Mouse (Mus musculus): ENCODE results near the gene Esr1. TPM values are rescaled to one million over a fixed set of nuclear protein-coding genes. Genes with fewer than 3 reads are reported as not detected.

The Esr1 gene
- polyA plus RNA-seq (2015; fragmentation: Nextera tagmentation; extraction: Ambion mirVana) = 0.10 and 0.12 TPM in 2 replicates

GRCm38 (mm10) chr10:4611386-4612155 lies at the start of gene Esr1:
TSS of gene Esr1 (plus strand) at chr10:4611593.
- H3K36me3 ChIP-seq = no peaks in the 10 kb centered on the region

DNA sequence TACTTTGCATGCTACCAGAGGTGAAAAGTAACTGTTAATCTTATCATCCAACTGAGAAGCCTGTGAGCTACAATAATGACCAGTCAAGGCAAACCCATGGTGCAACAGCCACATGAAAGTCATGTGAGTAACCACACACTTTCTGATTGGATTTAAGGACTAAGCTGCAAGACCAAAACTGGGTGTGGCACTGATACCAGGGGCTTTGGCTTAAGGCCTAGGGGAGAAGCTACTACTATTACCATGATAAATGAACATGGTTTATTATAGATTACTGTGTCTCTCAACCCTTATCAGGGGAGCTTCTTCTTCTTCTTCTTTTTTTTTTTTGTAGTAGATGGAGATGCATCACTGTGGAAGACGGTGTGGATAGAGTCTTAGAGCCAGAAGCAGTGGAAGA lies 46.2 kb upstream of the Esr1 start:
- WGBS = 94% methylated on average over 1 of the region's 1 CpGs
- ATAC-seq = no peak
- no peak overlapping the region for H3K4me2 ChIP-seq (replicated peaks)
- H3K4me1 ChIP-seq (replicated peaks) = no peaks in the 10 kb centered on the region
- no peak overlapping the region for H3K27ac ChIP-seq
- no peak overlapping the region for H3K4me3 ChIP-seq (replicated peaks)
- H3K27me3 ChIP-seq = no peaks in the 10 kb centered on the region
- no peak overlapping the region for H3K9ac ChIP-seq (replicated peaks)
- H3K36me3 ChIP-seq = no peaks in the 10 kb centered on the region
- no peaks in the 10 kb centered on the region for H3K9me3 ChIP-seq

More at GRCm38 (mm10) chr10:4611386-4612155, at the start of gene Esr1:
- Histone ChIP-seq H3K4me2 (replicated peaks) (no peak within 1 kb of the TSS), H3K27me3 (no peaks in the 10 kb centered on the region), H3K4me3 (replicated peaks) (no peak within 1 kb of the TSS), H3K27ac (no peak within 1 kb of the TSS), H3K9ac (replicated peaks) (no peak within 1 kb of the TSS), H3K4me1 (replicated peaks) (no peaks in the 10 kb centered on the region), H3K9me3 (no peaks in the 10 kb centered on the region)
- ATAC-seq = no peak
- 51% methylated on average over 13 of the region's 13 CpGs for WGBS

GRCm38 (mm10) chr10:4570778-4571177 lies 40.6 kb upstream of the Esr1 start:
- H3K4me3 ChIP-seq (replicated peaks) = no peak overlapping the region
- H3K9me3 ChIP-seq = no peaks in the 10 kb centered on the region
- H3K4me2 ChIP-seq (replicated peaks) = no peak overlapping the region
- no peaks in the 10 kb centered on the region for H3K36me3 ChIP-seq
- H3K9ac ChIP-seq (replicated peaks) = no peak overlapping the region
- H3K27me3 ChIP-seq = no peaks in the 10 kb centered on the region
- 82% methylated on average over 4 of the region's 4 CpGs for WGBS
- no peak for ATAC-seq
- no peaks in the 10 kb centered on the region for H3K4me1 ChIP-seq (replicated peaks)
- no peak overlapping the region for H3K27ac ChIP-seq

DNA sequence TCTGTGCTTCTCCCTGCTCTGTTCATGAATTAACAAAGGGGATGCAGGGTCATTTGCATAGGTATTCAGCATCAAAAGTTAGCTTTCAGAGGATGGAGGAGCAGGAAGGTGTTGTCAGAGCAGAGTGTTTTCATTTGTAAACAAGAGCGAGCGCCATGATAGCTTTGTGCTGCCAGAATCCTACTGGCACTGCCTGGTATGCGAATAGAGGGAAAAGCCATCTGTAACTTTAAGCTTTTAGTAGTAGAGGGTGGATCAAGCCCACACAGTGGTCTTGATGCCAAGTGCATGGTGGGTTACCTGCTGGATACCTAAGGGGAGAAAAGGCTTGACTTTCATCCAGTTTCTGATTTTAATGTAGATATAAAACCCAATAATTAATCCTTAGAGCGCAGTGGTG lies 40.1 kb upstream of the Esr1 start:
- Histone ChIP-seq H3K4me2 (replicated peaks) (no peak overlapping the region), H3K9ac (replicated peaks) (no peak overlapping the region), H3K27ac (no peak overlapping the region), H3K9me3 (no peaks in the 10 kb centered on the region), H3K27me3 (no peaks in the 10 kb centered on the region), H3K4me3 (replicated peaks) (no peak overlapping the region), H3K36me3 (no peaks in the 10 kb centered on the region), H3K4me1 (replicated peaks) (no peaks in the 10 kb centered on the region)
- 68% methylated on average over 4 of the region's 4 CpGs for WGBS
- no peak for ATAC-seq

DNA sequence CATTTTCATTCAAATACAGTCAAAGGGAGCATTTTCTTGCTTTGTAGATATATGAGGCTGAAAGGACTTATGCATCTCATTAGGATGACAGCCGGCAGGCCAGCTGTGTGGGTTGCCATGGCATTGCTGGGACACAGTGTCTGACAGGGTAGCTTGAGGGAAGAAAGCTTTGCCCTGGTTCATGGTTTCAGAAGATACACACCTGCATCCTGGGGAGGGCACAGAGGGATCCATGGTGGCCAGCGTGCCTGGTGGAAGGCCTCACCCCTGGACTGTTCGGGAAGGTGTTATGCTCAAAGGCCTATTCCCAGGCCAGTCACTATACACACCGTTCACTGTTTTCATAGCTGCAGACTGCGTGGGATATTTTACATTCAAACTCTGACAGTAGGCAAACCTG lies 29.5 kb upstream of the Esr1 start:
- peaks cover 4% of the 10 kb centered on the region; the same call in 1 of the 2 replicates for H3K4me1 ChIP-seq (replicated peaks)
- WGBS = 67% methylated on average over 5 of the region's 5 CpGs
- H3K27ac ChIP-seq = no peak overlapping the region
- no peak overlapping the region for H3K4me3 ChIP-seq (replicated peaks)
- H3K27me3 ChIP-seq = no peaks in the 10 kb centered on the region
- H3K4me2 ChIP-seq (replicated peaks) = no peak overlapping the region
- H3K36me3 ChIP-seq = no peaks in the 10 kb centered on the region
- H3K9ac ChIP-seq (replicated peaks) = no peak overlapping the region
- no peaks in the 10 kb centered on the region for H3K9me3 ChIP-seq
- peak; percentile 92 for ATAC-seq

DNA sequence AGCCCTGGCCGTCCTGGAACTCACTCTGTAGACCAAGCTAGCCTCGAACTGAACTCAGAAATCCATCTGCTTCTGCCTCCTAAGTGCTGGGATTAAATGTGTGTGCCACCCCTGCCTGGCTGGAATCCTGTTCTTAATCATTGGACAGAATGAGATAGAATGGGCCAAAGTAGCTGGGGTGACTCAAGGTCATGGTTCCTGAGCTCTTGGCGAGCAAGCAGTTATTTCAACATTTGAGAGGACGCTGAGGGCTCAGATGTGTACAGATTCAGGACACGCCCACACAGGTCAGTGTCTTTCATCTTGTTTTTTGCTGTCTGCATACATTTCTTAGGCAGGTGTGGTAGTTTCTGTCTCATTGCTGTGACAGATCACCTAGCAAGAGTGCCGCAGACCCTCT lies 24.7 kb upstream of the Esr1 start:
- ATAC-seq = no peak
- no peak overlapping the region for H3K9ac ChIP-seq (replicated peaks)
- H3K4me1 ChIP-seq (replicated peaks) = peaks cover 4% of the 10 kb centered on the region; the same call in 1 of the 2 replicates
- no peaks in the 10 kb centered on the region for H3K36me3 ChIP-seq
- H3K4me2 ChIP-seq (replicated peaks) = no peak overlapping the region
- H3K4me3 ChIP-seq (replicated peaks) = no peak overlapping the region
- 86% methylated on average over 6 of the region's 6 CpGs for WGBS
- H3K9me3 ChIP-seq = no peaks in the 10 kb centered on the region
- no peak overlapping the region for H3K27ac ChIP-seq
- H3K27me3 ChIP-seq = no peaks in the 10 kb centered on the region

DNA sequence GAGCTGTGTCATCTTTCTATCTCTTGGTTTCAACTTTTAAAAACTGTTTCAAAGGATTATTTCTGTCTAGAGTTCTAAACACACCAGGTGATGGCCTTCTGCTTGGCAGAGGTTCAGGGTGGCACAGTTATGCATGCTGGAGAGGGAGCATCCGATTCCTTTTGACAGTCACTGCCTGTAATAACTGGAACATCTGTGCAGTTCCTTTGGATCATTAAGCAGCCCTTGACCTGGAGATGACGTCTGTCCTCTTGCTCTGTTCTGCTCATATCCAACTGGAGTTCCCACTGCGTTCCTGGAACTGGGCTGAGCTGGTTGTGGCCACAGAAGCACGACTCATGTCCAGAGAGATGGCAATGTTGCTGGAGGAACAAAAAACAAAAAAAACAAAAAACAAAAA lies 21.8 kb upstream of the Esr1 start:
- WGBS = 82% methylated on average over 4 of the region's 4 CpGs
- Histone ChIP-seq H3K4me1 (replicated peaks) (no peaks in the 10 kb centered on the region), H3K36me3 (no peaks in the 10 kb centered on the region), H3K9ac (replicated peaks) (no peak overlapping the region), H3K9me3 (no peaks in the 10 kb centered on the region), H3K27me3 (no peaks in the 10 kb centered on the region), H3K4me3 (replicated peaks) (no peak overlapping the region), H3K4me2 (replicated peaks) (no peak overlapping the region), H3K27ac (no peak overlapping the region)
- no peak for ATAC-seq

- no peak overlapping the region for H3K4me3 ChIP-seq (replicated peaks)
- no peaks in the 10 kb centered on the region for H3K4me1 ChIP-seq (replicated peaks)
- H3K27me3 ChIP-seq = no peaks in the 10 kb centered on the region
- H3K9ac ChIP-seq (replicated peaks) = no peak overlapping the region
- no peaks in the 10 kb centered on the region for H3K9me3 ChIP-seq
- H3K36me3 ChIP-seq = no peaks in the 10 kb centered on the region
- 87% methylated on average over 8 of the region's 8 CpGs for WGBS
- no peak overlapping the region for H3K4me2 ChIP-seq (replicated peaks)
- no peak overlapping the region for H3K27ac ChIP-seq
- no peak for ATAC-seq
These were observed 20.4 kb upstream of the Esr1 start for GRCm38 (mm10) chr10:4590956-4591355.

- H3K4me2 ChIP-seq (replicated peaks) = no peak overlapping the region
- no peaks in the 10 kb centered on the region for H3K4me1 ChIP-seq (replicated peaks)
- WGBS = 75% methylated on average over 4 of the region's 4 CpGs
- no peaks in the 10 kb centered on the region for H3K27me3 ChIP-seq
- H3K9ac ChIP-seq (replicated peaks) = no peak overlapping the region
- H3K9me3 ChIP-seq = no peaks in the 10 kb centered on the region
- H3K36me3 ChIP-seq = no peaks in the 10 kb centered on the region
- H3K27ac ChIP-seq = no peak overlapping the region
- ATAC-seq = 0 out of 2 replicates have a peak, but pooled peaks have one; percentile 11
- H3K4me3 ChIP-seq (replicated peaks) = no peak overlapping the region
These were observed 17.6 kb upstream of the Esr1 start for GRCm38 (mm10) chr10:4593828-4594227.

- Histone ChIP-seq H3K4me3 (replicated peaks) (no peak overlapping the region), H3K4me1 (replicated peaks) (no peaks in the 10 kb centered on the region), H3K9me3 (no peaks in the 10 kb centered on the region), H3K4me2 (replicated peaks) (no peak overlapping the region), H3K9ac (replicated peaks) (no peak overlapping the region), H3K27me3 (no peaks in the 10 kb centered on the region), H3K36me3 (no peaks in the 10 kb centered on the region), H3K27ac (no peak overlapping the region)
- no peak for ATAC-seq
- 85% methylated on average over 4 of the region's 4 CpGs for WGBS
These were observed 14.2 kb upstream of the Esr1 start for GRCm38 (mm10) chr10:4597211-4597610.

GRCm38 (mm10) chr10:4598244-4598842 lies 13.1 kb upstream of the Esr1 start:
- no peak overlapping the region for H3K27ac ChIP-seq
- H3K4me1 ChIP-seq (replicated peaks) = no peaks in the 10 kb centered on the region
- WGBS = 70% methylated on average over 10 of the region's 10 CpGs
- H3K36me3 ChIP-seq = no peaks in the 10 kb centered on the region
- no peaks in the 10 kb centered on the region for H3K27me3 ChIP-seq
- no peak overlapping the region for H3K4me2 ChIP-seq (replicated peaks)
- no peak overlapping the region for H3K4me3 ChIP-seq (replicated peaks)
- ATAC-seq = peak; percentile 56; the same call in 1 of the 2 replicates
- no peak overlapping the region for H3K9ac ChIP-seq (replicated peaks)
- H3K9me3 ChIP-seq = no peaks in the 10 kb centered on the region

- Histone ChIP-seq H3K4me2 (replicated peaks) (no peak overlapping the region), H3K9me3 (no peaks in the 10 kb centered on the region), H3K36me3 (no peaks in the 10 kb centered on the region), H3K9ac (replicated peaks) (no peak overlapping the region), H3K27ac (no peak overlapping the region), H3K4me3 (replicated peaks) (no peak overlapping the region), H3K4me1 (replicated peaks) (no peaks in the 10 kb centered on the region), H3K27me3 (no peaks in the 10 kb centered on the region)
- WGBS = 87% methylated on average over 12 of the region's 12 CpGs
- no peak for ATAC-seq
These were observed 12.5 kb upstream of the Esr1 start for GRCm38 (mm10) chr10:4598916-4599315.

Data from midbrain, embryonic 13.5 days (tissue).